ENCODE assay signal across 12 mouse cellular contexts in genomic region chr2:72070086-72070485, GRCm38 (mm10).
A peak's percentile ranks its signal among the peaks of the same experiment; 100 is the strongest.
DNase-seq lines count a peak whose midpoint lies in the region; ATAC-seq lines count a peak whose summit lies in the region.
"Had no signal": no experiment of that assay in that cellular context is flagged by ENCODE, and none has a peak within 500 bp of the region (broad histone marks: within the 10 kb centered on the region; RNA-seq: fewer than 3 reads in every experiment).

No protein-coding gene starts in this region.

- no peak overlapping the region for H3K9ac ChIP-seq in intestine, embryonic 14.5 days (ENCODE audit: low read length)
- H3K9ac ChIP-seq in intestine, embryonic 15.5 days = no peak overlapping the region
- H3K9ac ChIP-seq in kidney, embryonic 16.5 days (replicated peaks; ENCODE audit: low read length) = no peak overlapping the region
- H3K9ac ChIP-seq: forebrain, embryonic 12.5 days; hindbrain, embryonic 13.5 days; liver, embryonic 13.5 days had no signal

- ATAC-seq in intestine, embryonic 14.5 days (replicated peaks; ENCODE audit: low FRiP score, low TSS enrichment, low read depth) = no peak
- no peak for ATAC-seq in intestine, embryonic 15.5 days
- peak; percentile 63 for ATAC-seq in granulocyte monocyte progenitor cell, adult 5-6 weeks (replicated peaks; ENCODE audit: poor library complexity, severe bottlenecking)
- ATAC-seq in kidney, embryonic 16.5 days (ENCODE audit: low FRiP score, low TSS enrichment) = no peak

- no peak overlapping the region for H3K4me3 ChIP-seq in intestine, embryonic 14.5 days (ENCODE audit: low read depth, low read length)
- no peak overlapping the region for H3K4me3 ChIP-seq in intestine, embryonic 15.5 days (replicated peaks)
- no peak overlapping the region for H3K4me3 ChIP-seq in kidney, embryonic 16.5 days (ENCODE audit: low read length)
- H3K4me3 ChIP-seq: forebrain, embryonic 12.5 days; hindbrain, embryonic 13.5 days; liver, embryonic 13.5 days had no signal

- no peaks in the 10 kb centered on the region for H3K27me3 ChIP-seq in intestine, embryonic 14.5 days (replicated peaks; ENCODE audit: control insufficient read depth, insufficient read depth, low read length)
- H3K27me3 ChIP-seq in intestine, embryonic 15.5 days (replicated peaks) = no peaks in the 10 kb centered on the region
- no peaks in the 10 kb centered on the region for H3K27me3 ChIP-seq in kidney, embryonic 16.5 days (ENCODE audit: insufficient read depth, low read length)
- H3K27me3 ChIP-seq: forebrain, embryonic 12.5 days; hindbrain, embryonic 13.5 days; liver, embryonic 13.5 days had no signal

- WGBS in intestine, embryonic 14.5 days = 55% methylated on average over 8 of the region's 8 CpGs
- whole genome bisulfite sequencing in intestine, embryonic 15.5 days = 54% methylated on average over 8 of the region's 8 CpGs
- 58% methylated on average over 8 of the region's 8 CpGs for WGBS in kidney, embryonic 16.5 days

- DNase-seq in intestine, embryonic 14.5 days (ENCODE audit: low spot score) = peak; percentile 47
- peak; percentile 77 for DNase-seq in lung, postnatal 25 days (ENCODE audit: low spot score)
- DNase-seq in embryo, embryonic 10.5 days (ENCODE audit: low spot score) = no peak
- DNase-seq in left cerebral cortex, adult 11 months (ENCODE audit: low spot score) = no peak
- DNase-seq: gastrocnemius, postnatal 25 days; liver, embryonic 13.5 days; retina, postnatal 1 day had no signal

- no peaks in the 10 kb centered on the region for H3K4me1 ChIP-seq in intestine, embryonic 14.5 days (replicated peaks; ENCODE audit: control insufficient read depth, insufficient read depth, low read length)
- H3K4me1 ChIP-seq in intestine, embryonic 15.5 days (replicated peaks) = 0 out of 2 replicates have a peak, but pooled peaks cover 6% of the 10 kb centered on the region
- no peaks in the 10 kb centered on the region for H3K4me1 ChIP-seq in kidney, embryonic 16.5 days (ENCODE audit: insufficient read depth, low read length)
- H3K4me1 ChIP-seq: forebrain, embryonic 12.5 days; hindbrain, embryonic 13.5 days had no signal

- no peaks in the 10 kb centered on the region for H3K9me3 ChIP-seq in intestine, embryonic 14.5 days (ENCODE audit: control insufficient read depth, low read length)
- no peaks in the 10 kb centered on the region for H3K9me3 ChIP-seq in intestine, embryonic 15.5 days
- no peaks in the 10 kb centered on the region for H3K9me3 ChIP-seq in kidney, embryonic 16.5 days (ENCODE audit: low read length)
- H3K9me3 ChIP-seq: forebrain, embryonic 12.5 days; hindbrain, embryonic 13.5 days; liver, embryonic 13.5 days had no signal

- H3K36me3 ChIP-seq in intestine, embryonic 14.5 days (ENCODE audit: control insufficient read depth, insufficient read depth, low read length) = no peaks in the 10 kb centered on the region
- no peaks in the 10 kb centered on the region for H3K36me3 ChIP-seq in intestine, embryonic 15.5 days
- no peaks in the 10 kb centered on the region for H3K36me3 ChIP-seq in kidney, embryonic 16.5 days (ENCODE audit: insufficient read depth, low read length)
- H3K36me3 ChIP-seq: forebrain, embryonic 12.5 days; hindbrain, embryonic 13.5 days; liver, embryonic 13.5 days had no signal

- H3K4me2 ChIP-seq in intestine, embryonic 14.5 days (ENCODE audit: low read length) = no peak overlapping the region
- no peak overlapping the region for H3K4me2 ChIP-seq in intestine, embryonic 15.5 days (replicated peaks)
- no peak overlapping the region for H3K4me2 ChIP-seq in kidney, embryonic 16.5 days (replicated peaks; ENCODE audit: low read depth, low read length)
- H3K4me2 ChIP-seq: forebrain, embryonic 12.5 days; hindbrain, embryonic 13.5 days; liver, embryonic 13.5 days had no signal

- no peak overlapping the region for H3K27ac ChIP-seq in intestine, embryonic 14.5 days (ENCODE audit: low read depth)
- no peak overlapping the region for H3K27ac ChIP-seq in intestine, embryonic 15.5 days
- H3K27ac ChIP-seq in kidney, embryonic 16.5 days (ENCODE audit: low read length) = 0 out of 2 replicates have a peak overlapping the region, but pooled peaks have one; percentile 2
- H3K27ac ChIP-seq: forebrain, embryonic 12.5 days; hindbrain, embryonic 13.5 days; liver, embryonic 13.5 days had no signal

Comparison
In these comparisons a context has a peak if more than half of its experiments do, and no peak if none do; other contexts are left out.
1. DNase-seq: peak in intestine, embryonic 14.5 days (single experiment) and lung, postnatal 25 days (single experiment); none in embryo, embryonic 10.5 days (single experiment) and left cerebral cortex, adult 11 months (single experiment).